Mouse (Mus musculus) Patski (cell line): ENCODE data around the gene Mrpl23. TPM values are rescaled to one million over a fixed set of nuclear protein-coding genes. Genes with fewer than 3 reads are reported as not detected.

Experiments
- ATAC-seq: fragments of 100-300 bp; one replicate; pipeline ENCODE4 v1.8.0; 2021
- CTCF ChIA-PET: fragments of 350-600 bp; sonication (Branson Sonifier 250); formaldehyde crosslinking; loops from one replicate; lab custom pipeline; 2022; ENCODE audit warnings: inconsistent platforms; lab: Charles Lee
- POLR2A ChIA-PET: fragments of 350-600 bp; sonication (Branson Sonifier 250); formaldehyde crosslinking; loops from one replicate; lab custom pipeline; 2022; ENCODE audit warnings: antibody characterized with exemption, inconsistent platforms; lab: Charles Lee
- DNase-seq: peaks from one replicate; pipeline ENCODE4 v3.0.0-alpha.2; 2011; ENCODE audit warnings: low read depth, low spot score
- H3K27me3 ChIP-seq: fragments of 371-371 bp; one replicate; pipeline ENCODE4 v1.5.1; 2021
- CTCF ChIP-seq: fragments of 100-300 bp; IDR thresholded peaks from one replicate; pipeline ENCODE4 v1.5.1; 2021
- in situ Hi-C: fragments of 300-500 bp; cut with MboI; formaldehyde crosslinking; loops from 3 replicates; pipeline ENCODE4 v1.11.1; 2018; ENCODE audit warnings: low pct_unique_long_range_greater_than_20kb, mixed read lengths
- polyA plus RNA-seq: library from polyadenylated mRNA; unstranded; gene quantifications from one replicate; pipeline ENCODE4 v1.2.3, GENCODE M21; 2021

The Mrpl23 gene
- polyA plus RNA-seq, 1 experiment from 2014 or later = 6.9 TPM

- no peak for DNase-seq
- in situ Hi-C loops = no loop called here
- ChIA-PET CTCF (interaction anchor here (1.0 to 2.1 kb wide), 3 partner anchors 15 to 201 kb away, joined by 3 to 9 read pairs (median 3); no protein-coding TSS in a partner anchor), POLR2A (no interaction called here)
- peaks cover 5% of the 10 kb centered on the region for H3K27me3 ChIP-seq
- no peak for TF ChIP-seq CTCF
- ATAC-seq = no peak
Observed at GRCm38 (mm10) chr7:142535116-142535515, 2.6 kb downstream of the Mrpl23 start.

- TF ChIP-seq CTCF = no peak
- POLR2A ChIA-PET = no interaction called here
- in situ Hi-C loops = no loop called here
- peaks cover 5% of the 10 kb centered on the region for H3K27me3 ChIP-seq
- DNase-seq (no peak), ATAC-seq (no peak)
- CTCF ChIA-PET = interaction anchor here (1.0 to 2.1 kb wide), 3 partner anchors 14 to 201 kb away, joined by 3 to 9 read pairs (median 3); no protein-coding TSS in a partner anchor
Observed at GRCm38 (mm10) chr7:142535832-142536231, 3.3 kb downstream of the Mrpl23 start.

- in situ Hi-C loops = no loop called here
- CTCF ChIA-PET = interaction anchor here (1.0 to 2.5 kb wide), 6 partner anchors 13 to 220 kb away, joined by 3 to 10 read pairs (median 4); no protein-coding TSS in a partner anchor
- POLR2A ChIA-PET = no interaction called here
- no peak for DNase-seq
- ATAC-seq = no peak
- no peak for TF ChIP-seq CTCF
- no peaks in the 10 kb centered on the region for H3K27me3 ChIP-seq
Observed at GRCm38 (mm10) chr7:142537181-142537580, 4.7 kb downstream of the Mrpl23 start.

GRCm38 (mm10) chr7:142537879-142538278 lies 5.4 kb downstream of the Mrpl23 start:
- in situ Hi-C loops = no loop called here
- no peak for TF ChIP-seq CTCF
- no peak for DNase-seq
- ChIA-PET POLR2A (no interaction called here), CTCF (interaction anchor here (0.7 to 2.5 kb wide), 13 partner anchors 12 to 221 kb away, joined by 3 to 10 read pairs (median 3); no protein-coding TSS in a partner anchor)
- ATAC-seq = no peak
- H3K27me3 ChIP-seq = no peaks in the 10 kb centered on the region

- H3K27me3 ChIP-seq = no peaks in the 10 kb centered on the region
- ATAC-seq = no peak
- TF ChIP-seq CTCF = no peak
- no peak for DNase-seq
- in situ Hi-C loops = no loop called here
- POLR2A ChIA-PET = interaction anchor here (0.6 kb wide), 1 partner anchor 114 kb away, joined by 4 read pairs; no protein-coding TSS in a partner anchor
- CTCF ChIA-PET = interaction anchor here (0.7 to 2.5 kb wide), 14 partner anchors 11 to 221 kb away, joined by 3 to 10 read pairs (median 3); no protein-coding TSS in a partner anchor
Observed at GRCm38 (mm10) chr7:142538291-142538690, 5.8 kb downstream of the Mrpl23 start.

GRCm38 (mm10) chr7:142538766-142539165 lies 6.3 kb downstream of the Mrpl23 start:
- TF ChIP-seq CTCF = no peak
- POLR2A ChIA-PET = interaction anchor here (0.6 kb wide), 1 partner anchor 114 kb away, joined by 4 read pairs; no protein-coding TSS in a partner anchor
- ATAC-seq (no peak), DNase-seq (no peak)
- CTCF ChIA-PET = interaction anchor here (0.7 to 2.5 kb wide), 10 partner anchors 11 to 222 kb away, joined by 3 to 10 read pairs (median 4); no protein-coding TSS in a partner anchor
- no peaks in the 10 kb centered on the region for H3K27me3 ChIP-seq
- in situ Hi-C loops = no loop called here

GRCm38 (mm10) chr7:142539828-142540227 lies 7.3 kb downstream of the Mrpl23 start:
- ATAC-seq (no peak), DNase-seq (no peak)
- POLR2A ChIA-PET = no interaction called here
- in situ Hi-C loops = loop anchor here (5.0 kb wide), 1 partner anchor 132 kb away; no protein-coding TSS in a partner anchor
- CTCF ChIA-PET = interaction anchor here (2.5 kb wide), 1 partner anchor 223 kb away, joined by 10 read pairs; no protein-coding TSS in a partner anchor
- no peak for TF ChIP-seq CTCF
- H3K27me3 ChIP-seq = no peaks in the 10 kb centered on the region

- POLR2A ChIA-PET = no interaction called here
- in situ Hi-C loops = loop anchor here (5.0 kb wide), 1 partner anchor 129 kb away; no protein-coding TSS in a partner anchor
- ATAC-seq (no peak), DNase-seq (no peak)
- CTCF ChIA-PET = no interaction called here
- no peaks in the 10 kb centered on the region for H3K27me3 ChIP-seq
- no peak for TF ChIP-seq CTCF
Observed at GRCm38 (mm10) chr7:142542771-142543303, 10.4 kb downstream of the Mrpl23 start.

- no peak for DNase-seq
- ChIA-PET POLR2A (no interaction called here), CTCF (no interaction called here)
- H3K27me3 ChIP-seq = no peaks in the 10 kb centered on the region
- in situ Hi-C loops = no loop called here
- no peak for TF ChIP-seq CTCF
- ATAC-seq = no peak
Observed at GRCm38 (mm10) chr7:142545967-142546366, 13.5 kb downstream of the Mrpl23 start.

- ChIA-PET CTCF (no interaction called here), POLR2A (no interaction called here)
- no peak for DNase-seq
- H3K27me3 ChIP-seq = no peaks in the 10 kb centered on the region
- no peak for TF ChIP-seq CTCF
- ATAC-seq = no peak
- in situ Hi-C loops = no loop called here
Observed at GRCm38 (mm10) chr7:142547874-142548273, 15.4 kb downstream of the Mrpl23 start.

GRCm38 (mm10) chr7:142548706-142549105 lies 16.2 kb downstream of the Mrpl23 start:
- in situ Hi-C loops = no loop called here
- POLR2A ChIA-PET = no interaction called here
- ATAC-seq (no peak), DNase-seq (no peak)
- no peak for TF ChIP-seq CTCF
- H3K27me3 ChIP-seq = no peaks in the 10 kb centered on the region
- CTCF ChIA-PET = interaction anchor here (2.1 kb wide), 1 partner anchor 11 kb away, joined by 7 read pairs; no protein-coding TSS in a partner anchor
